Mouse (Mus musculus) lung, embryonic 15.5 days (tissue): ENCODE measurements around the gene Olfr1413. TPM values are rescaled to one million over a fixed set of nuclear protein-coding genes. Genes with fewer than 3 reads are reported as not detected.

Experiments used
- ATAC-seq: fragments of 200-750 bp; cut with Nextera tagmentation; 2 replicates; pipeline ENCODE4 v1.8.0; 2017; ENCODE audit warnings: moderate number of reproducible peaks, borderline replicate concordance; ENCODE audit not compliant: low FRiP score, low TSS enrichment; ENCODE audit errors: extremely low read depth
- H3K27ac ChIP-seq: fragments of 300-500 bp; sonication (generic); 2 replicates; pipeline ENCODE4 v1.5.1; 2015; ENCODE audit warnings: moderate library complexity, mild to moderate bottlenecking, inconsistent platforms
- H3K27me3 ChIP-seq: fragments of 300-500 bp; sonication (generic); 2 replicates; pipeline ENCODE4 v1.6.1; 2015; ENCODE audit warnings: inconsistent platforms
- H3K36me3 ChIP-seq: fragments of 300-500 bp; sonication (generic); 2 replicates; pipeline ENCODE4 v1.6.1; 2015; ENCODE audit warnings: inconsistent platforms
- H3K4me1 ChIP-seq: fragments of 300-500 bp; sonication (generic); 2 replicates; pipeline ENCODE4 v1.6.1; 2015; ENCODE audit warnings: inconsistent platforms
- H3K4me2 ChIP-seq: fragments of 300-500 bp; sonication (generic); 2 replicates; pipeline ENCODE4 v1.6.1; 2015; ENCODE audit warnings: inconsistent platforms, mild to moderate bottlenecking, moderate library complexity
- H3K4me3 ChIP-seq: fragments of 300-500 bp; sonication (generic); 2 replicates; pipeline ENCODE4 v1.5.1; 2015; ENCODE audit warnings: mild to moderate bottlenecking, inconsistent platforms
- H3K9ac ChIP-seq: fragments of 300-500 bp; sonication (generic); 2 replicates; pipeline ENCODE4 v1.6.1; 2015; ENCODE audit warnings: inconsistent platforms
- H3K9me3 ChIP-seq: fragments of 300-500 bp; sonication (generic); 2 replicates; pipeline ENCODE4 v1.6.1; 2016; ENCODE audit warnings: inconsistent platforms
- WGBS: fragments of 180-500 bp; shearing (Covaris S2); methylation state at CpG from one replicate; pipeline ENCODE4 v1.1.7; 2015; 5-methylcytosine and 5-hydroxymethylcytosine counted together
- polyA plus RNA-seq: library from polyadenylated mRNA; unstranded; fragments of >200 nt; fragmentation: Nextera tagmentation; extraction: Ambion mirVana; gene quantifications from 2 replicates; pipeline ENCODE4 v1.2.1, GENCODE M21; 2015

Gene Olfr1413
- not detected in 2 replicates for polyA plus RNA-seq

DNA sequence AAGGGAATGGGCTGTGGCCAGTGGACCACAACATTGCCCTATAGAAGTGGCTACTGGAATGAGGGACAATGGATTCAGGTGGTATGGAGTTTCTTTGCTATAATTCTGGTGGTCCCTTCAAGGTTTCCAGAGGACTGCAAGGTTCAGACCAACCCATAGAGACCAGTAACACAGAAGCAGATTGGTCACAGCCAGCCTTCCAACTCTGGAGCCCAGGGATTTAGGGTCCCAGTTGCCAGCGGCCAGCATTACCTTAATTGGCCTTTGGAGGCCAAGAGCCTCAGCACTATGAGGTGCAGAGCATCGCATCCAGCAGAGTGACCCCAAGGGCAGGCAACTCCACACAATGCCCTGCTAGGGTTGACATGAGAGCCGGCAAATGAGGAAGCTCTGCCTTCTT lies at the start of gene Olfr1413:
Olfr1413 (plus strand) TSS at position 301 of the 400 bp plus-strand sequence.
- Histone ChIP-seq H3K4me1 (no peaks in the 10 kb centered on the region), H3K9ac (no peak within 1 kb of the TSS), H3K4me3 (no peak within 1 kb of the TSS), H3K27me3 (no peaks in the 10 kb centered on the region), H3K4me2 (no peak within 1 kb of the TSS), H3K27ac (no peak within 1 kb of the TSS), H3K9me3 (no peaks in the 10 kb centered on the region), H3K36me3 (no peaks in the 10 kb centered on the region)
- ATAC-seq, result no peak
- WGBS, result 87% methylated on average over 3 of the region's 3 CpGs

DNA sequence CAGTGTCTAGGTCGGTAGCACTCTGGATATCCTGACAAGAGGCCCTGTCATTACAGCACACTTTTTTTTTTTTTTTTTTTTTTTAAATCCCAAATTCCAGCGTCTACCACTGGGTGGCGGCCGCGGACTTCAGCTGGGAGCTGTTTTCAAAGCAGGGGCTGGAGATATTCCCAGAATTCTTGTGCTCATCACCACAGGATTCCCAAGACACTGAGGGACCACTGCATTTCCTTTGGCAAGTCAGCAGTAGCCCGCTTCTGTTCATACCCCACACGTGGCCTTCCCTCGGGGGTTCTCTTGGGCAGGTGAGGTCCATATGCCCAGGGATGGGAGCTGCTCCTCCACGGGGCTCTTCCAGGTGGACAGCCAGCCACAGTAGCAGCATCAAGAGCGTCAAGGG lies 49.7 kb upstream of the Olfr1413 start:
- no peaks in the 10 kb centered on the region for H3K9me3 ChIP-seq
- no peaks in the 10 kb centered on the region for H3K36me3 ChIP-seq
- 17% methylated on average over 10 of the region's 10 CpGs for WGBS
- ATAC-seq, result no peak
- no peak overlapping the region for H3K27ac ChIP-seq
- H3K4me1 ChIP-seq, result no peaks in the 10 kb centered on the region
- H3K27me3 ChIP-seq, result no peaks in the 10 kb centered on the region
- H3K4me2 ChIP-seq, result no peak overlapping the region
- H3K4me3 ChIP-seq, result no peak overlapping the region
- H3K9ac ChIP-seq, result no peak overlapping the region

DNA sequence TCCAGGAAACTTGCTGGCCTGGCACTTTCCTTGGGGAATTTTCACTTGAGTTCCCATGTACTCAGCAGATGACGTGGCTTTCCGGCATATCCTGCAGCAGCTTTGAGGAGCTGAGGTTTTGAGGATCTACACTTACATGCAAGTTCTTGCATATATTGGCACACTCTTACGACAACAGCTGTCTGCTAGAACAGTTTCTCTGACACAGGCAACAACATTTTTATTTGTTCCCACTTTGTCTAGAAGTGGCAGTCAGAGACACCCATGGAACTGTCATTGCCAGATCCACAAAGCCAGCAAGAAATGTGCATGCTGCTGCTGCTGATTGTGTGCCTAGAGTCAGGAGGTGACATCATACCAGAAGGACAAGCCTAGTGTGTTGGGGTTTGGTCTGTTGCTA lies 47.4 kb upstream of the Olfr1413 start:
- no peak overlapping the region for H3K4me3 ChIP-seq
- no peaks in the 10 kb centered on the region for H3K9me3 ChIP-seq
- no peaks in the 10 kb centered on the region for H3K36me3 ChIP-seq
- H3K27me3 ChIP-seq, result no peaks in the 10 kb centered on the region
- H3K27ac ChIP-seq, result no peak overlapping the region
- H3K4me2 ChIP-seq, result no peak overlapping the region
- H3K9ac ChIP-seq, result no peak overlapping the region
- H3K4me1 ChIP-seq, result no peaks in the 10 kb centered on the region
- ATAC-seq, result no peak
- 79% methylated on average over 3 of the region's 3 CpGs for WGBS

DNA sequence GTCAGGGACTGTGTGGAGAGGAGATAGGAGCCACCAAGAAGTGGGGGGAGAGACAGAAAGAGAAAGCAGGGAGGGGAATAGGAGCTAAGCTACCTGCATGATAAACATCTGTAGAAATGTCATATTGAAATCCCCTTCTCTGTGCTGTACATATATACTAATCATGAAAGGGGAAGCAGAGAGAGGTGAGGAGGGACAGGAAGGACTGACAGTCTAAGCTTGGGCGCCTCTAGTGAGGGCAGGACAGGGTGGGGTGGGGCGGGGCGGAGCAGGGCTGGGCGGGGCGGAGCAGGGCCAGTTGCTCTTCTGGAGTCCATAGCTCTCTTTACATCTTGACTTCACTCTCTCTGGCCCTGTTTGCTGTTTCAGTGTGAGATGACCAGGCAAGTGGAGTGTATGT lies 34.1 kb upstream of the Olfr1413 start:
- H3K27me3 ChIP-seq, result no peaks in the 10 kb centered on the region
- no peak overlapping the region for H3K9ac ChIP-seq
- no peaks in the 10 kb centered on the region for H3K36me3 ChIP-seq
- H3K9me3 ChIP-seq, result no peaks in the 10 kb centered on the region
- H3K27ac ChIP-seq, result no peak overlapping the region
- H3K4me2 ChIP-seq, result no peak overlapping the region
- H3K4me3 ChIP-seq, result no peak overlapping the region
- ATAC-seq, result no peak
- 24% methylated on average over 5 of the region's 5 CpGs for WGBS
- H3K4me1 ChIP-seq, result no peaks in the 10 kb centered on the region

DNA sequence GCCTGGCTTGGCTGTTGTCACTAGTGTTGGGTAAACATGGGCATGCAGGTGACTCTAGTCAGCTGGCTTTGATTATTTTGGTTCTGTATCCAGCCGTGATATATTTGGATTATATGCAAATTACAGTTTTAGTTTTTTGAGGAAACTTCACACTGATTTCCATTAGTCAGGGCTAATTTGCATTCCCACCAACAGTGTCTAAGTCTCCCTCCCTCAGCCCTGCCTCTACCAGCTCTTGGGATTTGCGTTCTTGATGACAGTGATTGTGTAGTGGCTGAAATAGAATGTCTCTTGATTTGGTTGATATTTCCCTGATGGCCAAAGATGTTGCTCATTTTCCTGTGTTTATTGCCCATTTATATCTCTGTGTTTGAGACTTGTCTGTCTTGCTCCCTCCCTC lies 32.1 kb upstream of the Olfr1413 start:
- H3K36me3 ChIP-seq, result no peaks in the 10 kb centered on the region
- no peak overlapping the region for H3K4me3 ChIP-seq
- no peak overlapping the region for H3K27ac ChIP-seq
- ATAC-seq, result no peak
- H3K4me1 ChIP-seq, result no peaks in the 10 kb centered on the region
- H3K27me3 ChIP-seq, result no peaks in the 10 kb centered on the region
- H3K9me3 ChIP-seq, result no peaks in the 10 kb centered on the region
- no peak overlapping the region for H3K4me2 ChIP-seq
- WGBS, result 44% methylated on average over 2 of the region's 2 CpGs
- no peak overlapping the region for H3K9ac ChIP-seq

DNA sequence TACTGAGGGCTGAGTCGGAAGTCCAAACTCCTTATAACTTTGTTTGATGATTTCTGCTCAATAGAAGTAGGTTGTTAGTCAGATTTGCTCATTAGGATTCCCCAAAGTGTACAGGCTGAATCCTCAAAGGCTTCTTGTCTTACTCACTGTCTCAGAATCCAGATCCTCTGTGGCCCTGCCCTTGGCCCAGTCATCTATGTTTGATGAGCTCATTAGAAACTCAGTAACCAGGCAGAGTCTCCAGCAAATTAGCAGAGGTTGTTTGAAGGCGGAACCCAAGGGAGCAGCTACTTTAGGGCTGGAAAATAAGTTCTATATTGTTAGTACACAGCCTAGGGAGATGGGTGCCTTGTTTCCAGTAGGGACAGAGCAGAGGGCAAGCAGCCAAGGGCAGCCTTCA lies 25.2 kb upstream of the Olfr1413 start:
- Histone ChIP-seq H3K9me3 (no peaks in the 10 kb centered on the region), H3K4me2 (no peak overlapping the region), H3K27me3 (no peaks in the 10 kb centered on the region), H3K36me3 (no peaks in the 10 kb centered on the region), H3K27ac (no peak overlapping the region), H3K9ac (no peak overlapping the region), H3K4me3 (no peak overlapping the region), H3K4me1 (no peaks in the 10 kb centered on the region)
- 73% methylated on average over 2 of the region's 2 CpGs for WGBS
- no peak for ATAC-seq

DNA sequence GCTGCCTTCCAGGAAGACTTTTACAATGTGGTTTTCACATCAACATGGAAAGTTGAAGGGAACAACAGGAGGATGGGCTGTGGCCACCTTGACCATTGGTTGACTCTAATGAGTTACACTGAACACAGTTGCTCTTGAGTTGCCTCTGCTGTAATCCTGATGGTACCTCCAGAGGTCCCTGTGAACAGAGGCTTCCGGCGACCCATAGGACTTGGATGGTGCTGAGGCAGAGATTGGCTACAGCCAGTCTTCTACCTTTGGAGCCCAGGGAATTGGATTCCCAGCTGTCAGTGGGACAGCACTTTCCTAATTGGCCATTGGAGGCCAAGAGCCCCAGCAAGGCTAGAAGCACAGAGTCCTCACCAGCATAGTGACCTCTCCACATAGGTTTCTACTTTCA lies 14.4 kb downstream of the Olfr1413 start, which contains the start of gene Olfr1412:
Olfr1412 (plus strand) TSS at position 301 of the 400 bp plus-strand sequence.
- no peak for ATAC-seq
- 78% methylated on average over 2 of the region's 2 CpGs for WGBS
- no peak within 1 kb of the TSS for H3K4me2 ChIP-seq
- H3K27me3 ChIP-seq, result no peaks in the 10 kb centered on the region
- H3K9ac ChIP-seq, result no peak within 1 kb of the TSS
- H3K4me3 ChIP-seq, result no peak within 1 kb of the TSS
- H3K9me3 ChIP-seq, result no peaks in the 10 kb centered on the region
- no peaks in the 10 kb centered on the region for H3K4me1 ChIP-seq
- no peak within 1 kb of the TSS for H3K27ac ChIP-seq
- H3K36me3 ChIP-seq, result no peaks in the 10 kb centered on the region

DNA sequence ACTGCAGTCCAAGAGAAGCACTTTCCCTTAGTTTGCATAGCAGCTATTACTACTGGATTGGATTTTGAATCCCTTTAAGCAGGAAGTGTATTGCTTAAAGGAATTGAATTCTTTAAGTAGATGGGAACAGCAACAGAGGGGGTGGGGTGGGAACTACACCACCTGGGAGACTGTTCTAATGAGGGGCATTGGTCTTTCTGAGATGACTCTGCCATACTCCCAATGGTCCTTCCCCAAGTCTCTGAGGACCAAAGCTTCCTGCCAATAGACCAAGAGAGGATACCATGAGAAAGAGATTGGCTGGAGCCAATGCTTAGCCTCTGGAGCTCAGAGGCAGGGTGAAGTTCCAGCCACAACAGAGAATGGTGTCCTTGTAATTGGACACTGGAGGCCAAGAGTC lies 23.0 kb downstream of the Olfr1413 start, which contains the start of gene Olfr1411:
Olfr1411 (plus strand) TSS at position 301 of the 400 bp plus-strand sequence.
- Histone ChIP-seq H3K9me3 (no peaks in the 10 kb centered on the region), H3K4me3 (no peak within 1 kb of the TSS), H3K27ac (no peak within 1 kb of the TSS), H3K36me3 (no peaks in the 10 kb centered on the region), H3K9ac (no peak within 1 kb of the TSS), H3K27me3 (no peaks in the 10 kb centered on the region), H3K4me1 (no peaks in the 10 kb centered on the region), H3K4me2 (no peak within 1 kb of the TSS)
- no peak for ATAC-seq

DNA sequence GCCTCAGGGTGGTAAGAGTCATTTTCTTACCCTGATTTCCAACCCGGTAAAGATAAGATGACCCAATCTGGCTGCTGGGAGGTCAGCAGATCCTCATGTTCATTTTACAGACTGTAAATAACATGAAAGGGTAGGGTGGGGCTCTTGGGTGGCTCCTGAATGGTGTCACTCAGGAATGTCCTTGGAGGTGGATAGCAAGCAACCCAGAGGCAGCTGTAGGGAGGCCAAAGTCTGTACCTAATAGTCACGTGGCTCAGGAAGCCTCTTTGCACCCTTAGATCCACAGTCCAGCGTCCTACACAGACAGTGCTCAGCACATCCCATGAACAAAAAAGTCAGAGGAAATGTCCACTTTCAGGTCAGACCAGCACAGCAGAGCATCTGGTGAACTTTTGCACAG lies 24.9 kb downstream of the Olfr1413 start:
- ATAC-seq, result no peak
- H3K27ac ChIP-seq, result no peak overlapping the region
- H3K27me3 ChIP-seq, result no peaks in the 10 kb centered on the region
- H3K4me3 ChIP-seq, result no peak overlapping the region
- no peaks in the 10 kb centered on the region for H3K9me3 ChIP-seq
- no peak overlapping the region for H3K4me2 ChIP-seq
- H3K9ac ChIP-seq, result no peak overlapping the region
- no peaks in the 10 kb centered on the region for H3K4me1 ChIP-seq
- no peaks in the 10 kb centered on the region for H3K36me3 ChIP-seq
- WGBS, result 65% methylated on average over 3 of the region's 3 CpGs

DNA sequence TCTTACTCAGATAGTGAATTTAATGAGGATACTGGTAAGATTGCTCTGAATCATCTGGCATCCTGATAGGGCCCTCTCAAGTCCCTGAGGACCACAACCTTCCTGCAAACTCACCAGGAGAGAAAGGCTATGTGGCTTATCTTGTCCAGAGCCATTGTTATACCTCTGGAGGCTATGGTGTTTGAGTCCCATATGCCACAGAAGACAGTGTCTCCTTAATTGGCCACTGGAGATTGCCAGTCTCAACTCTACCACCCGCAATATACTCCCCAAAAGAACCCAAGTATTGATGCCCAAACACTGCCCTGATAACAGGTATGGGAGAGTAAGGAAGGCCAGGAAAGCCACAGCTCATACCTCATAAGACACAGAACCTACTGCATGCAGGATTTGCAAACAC lies 34.4 kb downstream of the Olfr1413 start, which contains the start of gene Olfr1410:
Olfr1410 (plus strand) TSS at position 301 of the 400 bp plus-strand sequence.
- Histone ChIP-seq H3K27ac (no peak within 1 kb of the TSS), H3K4me3 (no peak within 1 kb of the TSS), H3K9me3 (no peaks in the 10 kb centered on the region), H3K4me2 (no peak within 1 kb of the TSS), H3K27me3 (no peaks in the 10 kb centered on the region), H3K36me3 (no peaks in the 10 kb centered on the region), H3K9ac (no peak within 1 kb of the TSS), H3K4me1 (no peaks in the 10 kb centered on the region)
- ATAC-seq, result no peak
- WGBS, result 96% methylated on average over 1 of the region's 1 CpGs

DNA sequence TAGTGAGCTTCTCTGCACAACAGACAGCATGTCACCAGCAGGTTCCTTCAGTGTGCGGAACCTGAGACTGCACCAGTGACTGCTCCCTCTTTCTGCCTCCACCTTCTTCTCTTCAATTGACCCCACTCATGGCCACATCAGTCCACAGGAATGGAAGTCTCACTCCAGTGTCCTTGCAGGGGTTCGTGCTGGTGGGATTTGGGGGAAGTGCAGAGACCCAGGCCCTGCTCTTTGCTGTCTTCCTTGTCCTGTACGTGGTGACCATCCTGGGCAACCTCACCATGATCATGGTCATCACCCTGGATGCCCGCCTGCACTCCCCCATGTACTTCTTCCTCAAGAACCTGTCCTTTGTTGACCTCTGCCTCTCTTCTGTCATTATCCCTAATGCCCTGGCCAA lies 36.6 kb downstream of the Olfr1413 start:
- no peak overlapping the region for H3K4me3 ChIP-seq
- H3K9ac ChIP-seq, result no peak overlapping the region
- H3K27ac ChIP-seq, result no peak overlapping the region
- no peak for ATAC-seq
- no peaks in the 10 kb centered on the region for H3K9me3 ChIP-seq
- H3K4me1 ChIP-seq, result no peaks in the 10 kb centered on the region
- no peaks in the 10 kb centered on the region for H3K36me3 ChIP-seq
- no peak overlapping the region for H3K4me2 ChIP-seq
- no peaks in the 10 kb centered on the region for H3K27me3 ChIP-seq
- 56% methylated on average over 4 of the region's 4 CpGs for WGBS

DNA sequence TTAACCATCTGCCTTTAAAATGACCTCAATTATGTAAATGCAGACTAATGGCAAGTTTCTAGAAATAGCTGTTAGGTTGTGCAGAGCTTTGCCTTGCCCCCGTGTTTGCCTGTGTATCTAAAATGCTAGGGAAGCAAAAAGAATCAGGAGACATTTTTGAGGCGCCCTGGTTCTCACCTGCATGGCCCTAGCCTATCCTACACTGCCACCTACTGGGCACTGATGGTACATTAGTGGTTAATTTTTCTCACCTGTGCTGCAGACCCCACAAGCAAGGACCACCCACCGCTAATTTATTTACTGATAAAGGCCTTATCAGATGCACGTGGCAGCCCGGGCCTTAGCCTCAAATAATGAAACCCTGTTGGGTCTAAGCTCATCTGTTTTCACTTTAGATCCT lies 39.9 kb downstream of the Olfr1413 start:
- H3K4me3 ChIP-seq, result no peak overlapping the region
- no peaks in the 10 kb centered on the region for H3K4me1 ChIP-seq
- H3K4me2 ChIP-seq, result no peak overlapping the region
- no peaks in the 10 kb centered on the region for H3K27me3 ChIP-seq
- H3K36me3 ChIP-seq, result no peaks in the 10 kb centered on the region
- H3K27ac ChIP-seq, result no peak overlapping the region
- no peaks in the 10 kb centered on the region for H3K9me3 ChIP-seq
- 4% methylated on average over 5 of the region's 5 CpGs for WGBS
- H3K9ac ChIP-seq, result no peak overlapping the region
- no peak for ATAC-seq

DNA sequence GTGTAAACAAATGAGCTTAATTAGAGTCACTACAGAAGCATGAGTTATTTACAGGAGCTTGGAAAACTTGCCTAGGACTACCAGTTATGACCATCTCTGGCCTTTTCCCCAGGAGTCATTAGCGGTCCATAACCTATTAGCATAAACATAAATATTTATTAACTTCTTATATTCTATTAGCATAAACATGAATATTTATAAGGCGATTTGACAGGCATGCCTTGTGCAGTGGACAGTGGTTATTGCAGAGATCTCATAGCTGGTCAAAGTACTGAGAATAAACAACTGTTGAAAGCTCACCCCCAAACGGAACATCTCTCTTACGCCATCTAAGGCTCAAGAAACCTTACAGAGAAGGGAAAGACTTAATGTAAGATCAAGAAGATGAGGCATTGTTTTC lies 42.1 kb downstream of the Olfr1413 start:
- 40% methylated on average over 4 of the region's 4 CpGs for WGBS
- Histone ChIP-seq H3K4me2 (no peak overlapping the region), H3K4me1 (no peaks in the 10 kb centered on the region), H3K9me3 (no peaks in the 10 kb centered on the region), H3K27ac (no peak overlapping the region), H3K4me3 (no peak overlapping the region), H3K9ac (no peak overlapping the region), H3K27me3 (no peaks in the 10 kb centered on the region), H3K36me3 (no peaks in the 10 kb centered on the region)
- ATAC-seq, result no peak
